Mouse (Mus musculus): ENCODE data around the gene Nat8f5. TPM values are rescaled to one million over a fixed set of nuclear protein-coding genes. Genes with fewer than 3 reads are reported as not detected.

The Nat8f5 gene
- polyA plus RNA-seq (2012; rRNA removed), result 0.29 TPM in 1 of 2 replicates, not detected in the other

DNA sequence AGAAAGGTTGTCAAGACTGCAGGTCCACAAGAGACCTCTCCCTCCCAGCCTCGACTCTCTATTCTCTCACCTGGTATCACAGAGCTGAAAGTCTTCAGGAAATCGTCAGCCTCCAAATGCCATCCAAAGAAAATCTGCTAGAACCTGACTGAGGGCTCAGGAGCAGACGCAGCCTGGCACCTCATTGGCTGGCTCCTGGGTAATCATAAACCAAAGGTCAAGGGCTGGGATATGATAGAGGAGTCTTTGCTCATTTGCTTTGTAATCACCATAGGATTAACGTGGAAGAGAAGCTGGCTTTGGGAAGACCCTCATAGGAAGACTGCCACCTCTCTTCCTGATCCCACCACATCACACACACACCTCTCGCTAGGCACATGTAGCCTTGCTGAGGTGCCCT, at the start of gene Nat8f5, which contains the start of gene Nat8f6:
Gene Nat8f5 (minus strand): TSS at position 136 of the 400 bp plus-strand sequence.
Gene Nat8f6 (minus strand): TSS at position 118 of the 400 bp plus-strand sequence.

DNA sequence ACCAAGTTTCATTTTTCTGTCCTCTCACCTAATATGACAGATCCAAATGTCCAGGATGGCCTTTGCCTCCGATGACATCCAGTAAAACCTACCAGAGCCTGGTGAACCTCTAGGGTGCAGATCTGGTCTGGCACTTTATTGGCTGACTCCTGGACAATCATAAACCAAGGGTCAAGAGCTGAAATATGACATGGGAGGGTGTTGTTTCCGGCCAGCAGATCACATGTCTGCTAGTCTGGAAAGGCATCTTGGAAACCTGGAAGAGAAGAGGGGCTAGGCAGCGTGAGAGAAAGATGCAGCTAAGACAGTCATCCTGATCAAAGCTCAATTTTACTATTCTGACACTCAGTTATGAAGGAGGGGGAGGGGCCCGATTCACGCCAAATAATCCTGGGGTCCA, 48.2 kb upstream of the Nat8f5 start, which contains the start of gene Nat8f2:
Gene Nat8f2 (minus strand): TSS at position 153 of the 400 bp plus-strand sequence.

DNA sequence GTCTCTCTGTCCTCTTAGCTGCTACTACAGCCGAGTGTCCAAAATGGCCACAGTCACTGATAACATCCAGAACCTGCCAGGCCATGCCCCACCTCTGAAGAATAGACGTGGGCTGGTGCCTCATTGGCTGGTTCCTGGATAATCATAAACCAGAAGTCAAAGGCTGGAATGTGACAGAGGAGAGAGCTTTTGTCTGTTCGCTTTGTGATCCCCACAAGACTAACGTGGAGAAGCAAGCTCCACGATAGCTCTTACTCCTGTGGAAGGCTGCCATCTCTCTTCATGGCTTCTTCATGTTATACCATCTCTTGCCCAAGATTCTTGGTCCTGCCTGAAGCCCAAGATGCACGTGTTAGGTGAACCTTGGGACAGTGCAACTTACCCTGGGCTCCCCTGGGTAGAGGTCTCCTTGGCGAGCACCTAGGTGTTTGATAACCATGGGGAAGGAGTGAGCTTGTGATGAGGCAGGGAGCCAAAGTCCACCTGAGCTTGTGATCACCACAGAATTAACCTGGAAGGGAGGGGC, 11.1 kb upstream of the Nat8f5 start, which contains the start of gene Nat8:
Gene Nat8 (minus strand): TSS at position 287 of the 526 bp plus-strand sequence.

Other genes starting within 250 kb of the Nat8f5 start
- 0.03 and 0.10 TPM in 2 replicates for gene Alms1, start 233.4 kb downstream of the Nat8f5 start, polyA plus RNA-seq (2012; rRNA removed)
- 2.4 TPM in 1 of 2 replicates, not detected in the other for gene Nat8f7, start 107.8 kb downstream of the Nat8f5 start, polyA plus RNA-seq (2012; rRNA removed)
- gene Nat8f3, start 55.2 kb downstream of the Nat8f5 start, polyA plus RNA-seq (2012; rRNA removed), result 0.24 and 0.26 TPM in 2 replicates
- 0.35 TPM in 1 of 2 replicates, not detected in the other for gene Nat8f6, start within 50 bp of the Nat8f5 start, polyA plus RNA-seq (2012; rRNA removed)
- gene Nat8, start 11.1 kb upstream of the Nat8f5 start, polyA plus RNA-seq (2012; rRNA removed), result 0.06 and 0.39 TPM in 2 replicates
- not detected in 2 replicates for gene Nat8f2, start 48.2 kb upstream of the Nat8f5 start, polyA plus RNA-seq (2012; rRNA removed)
- 0.37 TPM in 2 replicates for gene Nat8f4, start 83.9 kb upstream of the Nat8f5 start, polyA plus RNA-seq (2012; rRNA removed)
- 4.3 and 7.4 TPM in 2 replicates for gene Tprkb, start 90.9 kb upstream of the Nat8f5 start, polyA plus RNA-seq (2012; rRNA removed)
- gene Nat8f1, start 94.7 kb upstream of the Nat8f5 start, polyA plus RNA-seq (2012; rRNA removed), result 4.8 and 4.9 TPM in 2 replicates
- 17.4 and 20.1 TPM in 2 replicates for gene Dusp11, start 140.7 kb upstream of the Nat8f5 start, polyA plus RNA-seq (2012; rRNA removed)
- gene Figla, start 195.2 kb upstream of the Nat8f5 start, polyA plus RNA-seq (2012; rRNA removed), result not detected in 2 replicates
- gene Add2, start 207.7 kb upstream of the Nat8f5 start, polyA plus RNA-seq (2012; rRNA removed), result 0.50 and 0.77 TPM in 2 replicates